17 mouse cellular contexts compared by ENCODE assay signal in genomic region chr17:67073580-67073979, GRCm38 (mm10).
A peak's percentile ranks its signal among the peaks of the same experiment; 100 is the strongest.
DNase-seq lines count a peak whose midpoint lies in the region; ATAC-seq lines count a peak whose summit lies in the region.
"Had no signal": no experiment of that assay in that cellular context is flagged by ENCODE, and none has a peak within 500 bp of the region (broad histone marks: within the 10 kb centered on the region; RNA-seq: fewer than 3 reads in every experiment).

No protein-coding gene starts in this region.

- no peak overlapping the region for H3K9ac ChIP-seq in forebrain, embryonic 13.5 days
- no peak overlapping the region for H3K9ac ChIP-seq in forebrain, embryonic 12.5 days
- H3K9ac ChIP-seq in hindbrain, embryonic 16.5 days (ENCODE audit: low read depth, low read length) = no peak overlapping the region
- H3K9ac ChIP-seq: limb, embryonic 12.5 days; liver, postnatal 0 days had no signal

- no peaks in the 10 kb centered on the region for H3K27me3 ChIP-seq in forebrain, embryonic 13.5 days
- no peaks in the 10 kb centered on the region for H3K27me3 ChIP-seq in forebrain, embryonic 12.5 days
- H3K27me3 ChIP-seq in hindbrain, embryonic 16.5 days (replicated peaks; ENCODE audit: control insufficient read depth, insufficient read depth, low read length) = no peaks in the 10 kb centered on the region
- H3K27me3 ChIP-seq: limb, embryonic 12.5 days had no signal

- peak; percentile 31 to 42 for DNase-seq in right cerebral cortex, postnatal 10 days (ENCODE audit: low spot score in 2 of 2)
- no peak for DNase-seq in right cerebral cortex, adult 2 months (ENCODE audit: low spot score in 2 of 2)
- DNase-seq in urinary bladder, postnatal 14 days (ENCODE audit: low spot score) = no peak
- DNase-seq in urinary bladder, postnatal 36 days (ENCODE audit: low spot score in 2 of 2) = no peak
- DNase-seq in gastrocnemius, postnatal 4 days (ENCODE audit: low spot score in 2 of 2) = no peak
- DNase-seq: heart, adult 2 months; heart, postnatal 14 days; kidney, adult 11 months; kidney, postnatal 25 days; liver, postnatal 0 days had no signal

- no peak overlapping the region for H3K4me2 ChIP-seq in forebrain, embryonic 13.5 days
- H3K4me2 ChIP-seq in forebrain, embryonic 12.5 days = no peak overlapping the region
- no peak overlapping the region for H3K4me2 ChIP-seq in hindbrain, embryonic 16.5 days (ENCODE audit: low read length)
- H3K4me2 ChIP-seq: limb, embryonic 12.5 days had no signal

- WGBS in forebrain, embryonic 13.5 days = 30% methylated on average over 4 of the region's 4 CpGs
- 69% methylated on average over 4 of the region's 4 CpGs for WGBS in forebrain, embryonic 12.5 days
- WGBS in hindbrain, embryonic 16.5 days = 41% methylated on average over 4 of the region's 4 CpGs

- peaks cover 25% of the 10 kb centered on the region for H3K4me1 ChIP-seq in forebrain, embryonic 13.5 days
- peaks cover 6% of the 10 kb centered on the region; the same call in 1 of the 2 replicates for H3K4me1 ChIP-seq in forebrain, embryonic 12.5 days
- H3K4me1 ChIP-seq in hindbrain, embryonic 16.5 days (ENCODE audit: control insufficient read depth, insufficient read depth, low read depth, low read length) = peaks cover 16% of the 10 kb centered on the region

- no peaks in the 10 kb centered on the region for H3K36me3 ChIP-seq in forebrain, embryonic 13.5 days (ENCODE audit: poor library complexity, severe bottlenecking)
- H3K36me3 ChIP-seq in forebrain, embryonic 12.5 days (replicated peaks) = no peaks in the 10 kb centered on the region
- no peaks in the 10 kb centered on the region for H3K36me3 ChIP-seq in hindbrain, embryonic 16.5 days (ENCODE audit: control insufficient read depth, insufficient read depth, low read length)
- H3K36me3 ChIP-seq: G1E; limb, embryonic 12.5 days had no signal

- H3K9me3 ChIP-seq in forebrain, embryonic 13.5 days (replicated peaks) = no peaks in the 10 kb centered on the region
- H3K9me3 ChIP-seq in forebrain, embryonic 12.5 days = no peaks in the 10 kb centered on the region
- H3K9me3 ChIP-seq in hindbrain, embryonic 16.5 days (ENCODE audit: control insufficient read depth, low read length) = no peaks in the 10 kb centered on the region
- H3K9me3 ChIP-seq: limb, embryonic 12.5 days had no signal

- no peak overlapping the region for H3K27ac ChIP-seq in forebrain, embryonic 13.5 days
- no peak overlapping the region for H3K27ac ChIP-seq in forebrain, embryonic 12.5 days
- H3K27ac ChIP-seq in hindbrain, embryonic 16.5 days (ENCODE audit: low read depth, low read length) = peak overlapping the region; percentile 14; the same call in 1 of the 2 replicates
- H3K27ac ChIP-seq: heart, adult 2 months; limb, embryonic 12.5 days; macrophage had no signal

- H3K4me3 ChIP-seq in forebrain, embryonic 13.5 days = no peak overlapping the region
- no peak overlapping the region for H3K4me3 ChIP-seq in forebrain, embryonic 12.5 days (replicated peaks)
- no peak overlapping the region for H3K4me3 ChIP-seq in hindbrain, embryonic 16.5 days (ENCODE audit: low read length)
- H3K4me3 ChIP-seq: heart, adult 2 months; limb, embryonic 12.5 days had no signal

- ATAC-seq in forebrain, embryonic 13.5 days = peak; percentile 41; the same call in 1 of the 2 replicates
- no peak for ATAC-seq in forebrain, embryonic 12.5 days (ENCODE audit: low FRiP score)
- ATAC-seq in hindbrain, embryonic 16.5 days = no peak
- ATAC-seq: activated CD4-positive, CD25-positive, alpha-beta regulatory T cell, adult 4 months; liver, postnatal 0 days had no signal

Comparison
In these comparisons a context has a peak if more than half of its experiments do, and no peak if none do; other contexts are left out.
1. DNase-seq: peak in right cerebral cortex, postnatal 10 days (2 of 2); none in right cerebral cortex, adult 2 months (0 of 2), urinary bladder, postnatal 14 days (single experiment), urinary bladder, postnatal 36 days (0 of 2) and gastrocnemius, postnatal 4 days (0 of 2).